Mouse (Mus musculus): ENCODE measurements at regions not wholly inside any gene's neighbourhood (a gene's known extent, or its start where the extent isn't known, plus 50 kb on each side); places are given as distances from the start of the nearest gene placed in this dataset.
"Not testable (repeated sequence)": the region's sequence is repeated elsewhere in the genome, so short reads cannot be mapped to it uniquely, and the experiment has no call there.

GRCm38 (mm10) chr13:25601351-25601750 lies 331.0 kb upstream of the Nrsn1 start:
- TF ChIP-seq POLR2A (IDR thresholded peaks at IDR 0.05; ENCODE audit: borderline replicate concordance, low read depth, low read length); CTCF (IDR thresholded peaks at IDR 0.05; ENCODE audit: low read depth, low read length): not testable (repeated sequence)

Measured in bone marrow macrophage, adult 2 months (primary cell).